8 mouse cellular contexts compared by ENCODE assay signal in the genomic region with DNA sequence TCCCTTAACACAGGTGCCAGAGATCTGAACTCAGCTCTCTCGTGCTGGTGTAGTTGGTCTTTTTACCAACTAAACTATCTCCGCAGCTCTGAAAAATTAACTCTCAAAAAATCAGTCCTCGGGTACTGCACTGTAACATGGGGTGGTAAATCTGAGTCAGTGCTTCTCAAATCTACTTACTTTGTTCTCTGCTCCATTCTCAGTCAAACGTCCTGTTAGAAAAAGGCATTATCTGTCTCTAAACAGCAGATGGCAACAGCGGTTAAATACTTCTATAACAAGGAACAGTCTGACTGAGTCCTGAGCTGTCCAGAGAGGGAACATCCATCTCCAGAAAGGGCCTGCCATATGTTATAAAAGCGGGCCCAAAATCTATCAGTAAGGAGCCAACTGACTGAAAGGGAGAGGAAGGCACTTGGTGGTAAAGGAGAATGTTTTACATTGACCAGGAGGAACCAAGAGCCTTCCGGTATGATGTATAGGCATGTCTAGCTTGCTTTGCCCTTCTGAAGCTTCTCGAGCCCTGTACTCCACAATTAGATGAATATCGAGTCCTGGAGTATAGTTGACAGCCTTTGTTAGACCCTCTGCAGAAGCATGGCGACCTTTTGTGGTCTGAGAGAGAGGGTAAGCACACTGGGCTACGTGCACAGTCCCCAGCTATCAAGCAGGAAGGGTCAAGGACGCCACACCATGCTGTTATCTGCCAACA. TPM values are rescaled to one million over a fixed set of nuclear protein-coding genes. Genes with fewer than 3 reads are reported as not detected.
A peak's percentile ranks its signal among the peaks of the same experiment; 100 is the strongest.
DNase-seq lines count a peak whose midpoint lies in the region; ATAC-seq and TF ChIP-seq lines count a peak whose summit lies in the region.
"Not testable (repeated sequence)": the region's sequence is repeated elsewhere in the genome, so short reads cannot be mapped to it uniquely, and the experiment has no call there.

A gene (plus strand): TSS at position 324 of the 712 bp plus-strand sequence.

- H3K9me3 ChIP-seq in hindbrain, embryonic 10.5 days; liver, embryonic 11.5 days (ENCODE audit: control insufficient read depth, low read length); midbrain, embryonic 14.5 days (ENCODE audit: control insufficient read depth, low read length); stomach, postnatal 0 days (ENCODE audit: control insufficient read depth, low read length): not testable (repeated sequence)

- H3K4me3 ChIP-seq in gastrocnemius, adult 2 months: peak within 1 kb of the TSS; percentile 72
- H3K4me3 ChIP-seq in hindbrain, embryonic 10.5 days: peak within 1 kb of the TSS; percentile 44
- peak within 1 kb of the TSS; percentile 39 for H3K4me3 ChIP-seq in liver, embryonic 11.5 days (ENCODE audit: low read depth, low read length)
- H3K4me3 ChIP-seq in midbrain, embryonic 14.5 days (replicated peaks; ENCODE audit: low read depth, low read length): peak within 1 kb of the TSS; percentile 25
- H3K4me3 ChIP-seq in stomach, postnatal 0 days (ENCODE audit: low read depth, low read length): peak within 1 kb of the TSS; percentile 18

- H3K4me2 ChIP-seq in liver, embryonic 11.5 days: peak within 1 kb of the TSS; percentile 49
- H3K4me2 ChIP-seq in midbrain, embryonic 14.5 days (ENCODE audit: low read length): peak within 1 kb of the TSS; percentile 46
- H3K4me2 ChIP-seq in stomach, postnatal 0 days (replicated peaks; ENCODE audit: low read depth): peak within 1 kb of the TSS; percentile 45

- 32% methylated on average over 10 of the region's 12 CpGs for WGBS in hindbrain, embryonic 10.5 days
- WGBS in liver, embryonic 11.5 days: 29% methylated on average over 9 of the region's 12 CpGs
- WGBS in midbrain, embryonic 14.5 days: 30% methylated on average over 9 of the region's 12 CpGs
- 14% methylated on average over 9 of the region's 12 CpGs for WGBS in stomach, postnatal 0 days

- H3K27me3 ChIP-seq in hindbrain, embryonic 10.5 days (ENCODE audit: insufficient read depth, poor library complexity, severe bottlenecking); liver, embryonic 11.5 days (replicated peaks; ENCODE audit: control insufficient read depth, insufficient read depth, low read length); midbrain, embryonic 14.5 days (ENCODE audit: control insufficient read depth, insufficient read depth, low read length); stomach, postnatal 0 days (ENCODE audit: control insufficient read depth, insufficient read depth, low read length): not testable (repeated sequence)

- intact Hi-C loops in gastrocnemius, adult 2 months (cut with DNase I): not testable (repeated sequence)

- ATAC-seq in liver, embryonic 11.5 days (replicated peaks; ENCODE audit: low FRiP score): peak; percentile 37
- peak; percentile 64 for ATAC-seq in midbrain, embryonic 14.5 days (ENCODE audit: low FRiP score, low TSS enrichment)
- ATAC-seq in stomach, postnatal 0 days (ENCODE audit: low FRiP score, low TSS enrichment): peak; percentile 60

- TF ChIP-seq CTCF in gastrocnemius, adult 2 months (IDR thresholded peaks at IDR 0.05): peak; percentile 35; the same call in 1 of the 2 replicates
- peak; percentile 53 for TF ChIP-seq CTCF in stomach, postnatal 0 days (IDR thresholded peaks at IDR 0.05; ENCODE audit: low read depth)

- not testable (repeated sequence) for TF ChIP-seq EP300 in stomach, postnatal 0 days (optimal IDR thresholded peaks at IDR 0.05)

- H3K36me3 ChIP-seq in hindbrain, embryonic 10.5 days; liver, embryonic 11.5 days (ENCODE audit: control insufficient read depth, insufficient read depth, low read length); midbrain, embryonic 14.5 days (ENCODE audit: control insufficient read depth, insufficient read depth, low read length); stomach, postnatal 0 days (ENCODE audit: control insufficient read depth, insufficient read depth, low read length): not testable (repeated sequence)

- not testable (repeated sequence) for DNase-seq in adrenal gland, adult 8-10 months; gastrocnemius, adult 2 months; liver, embryonic 11.5 days (ENCODE audit: low spot score); stomach, postnatal 0 days (ENCODE audit: low spot score)
- peak; percentile 12 for DNase-seq in embryo, embryonic 10.5 days (ENCODE audit: low spot score)
- peak; percentile 13 for DNase-seq in hindbrain, embryonic 10.5 days (ENCODE audit: low spot score)
- peak; percentile 17 for DNase-seq in kidney, postnatal 14 days
- DNase-seq in midbrain, embryonic 14.5 days: peak; percentile 46

- H3K27ac ChIP-seq in gastrocnemius, adult 2 months: peak within 1 kb of the TSS; percentile 84
- peak within 1 kb of the TSS; percentile 80; the same call in 1 of the 2 replicates for H3K27ac ChIP-seq in hindbrain, embryonic 10.5 days
- H3K27ac ChIP-seq in liver, embryonic 11.5 days (ENCODE audit: low read depth, low read length): not testable (repeated sequence)
- H3K27ac ChIP-seq in midbrain, embryonic 14.5 days (replicated peaks; ENCODE audit: low read depth, low read length): peak within 1 kb of the TSS; percentile 84
- H3K27ac ChIP-seq in stomach, postnatal 0 days (replicated peaks): peak within 1 kb of the TSS; percentile 74; the same call in 1 of the 2 replicates

- not testable (repeated sequence) for H3K9ac ChIP-seq in liver, embryonic 11.5 days (ENCODE audit: low read depth, low read length); stomach, postnatal 0 days (ENCODE audit: low read length)
- 0 out of 2 replicates have a peak within 1 kb of the TSS, but pooled peaks have one; percentile 20 for H3K9ac ChIP-seq in midbrain, embryonic 14.5 days (replicated peaks; ENCODE audit: low read length)

- not testable (repeated sequence) for H3K4me1 ChIP-seq in hindbrain, embryonic 10.5 days (replicated peaks); liver, embryonic 11.5 days (replicated peaks; ENCODE audit: control insufficient read depth, insufficient read depth, low read length); midbrain, embryonic 14.5 days (ENCODE audit: control insufficient read depth, insufficient read depth, low read length); stomach, postnatal 0 days (replicated peaks; ENCODE audit: control insufficient read depth, insufficient read depth)

RNA-seq across cellular contexts. Expression of the gene that starts here (rescaled TPM):
- total RNA-seq in adrenal gland, adult 8-10 months (2022): 10 to 100 TPM; 39.1 to 51.1 (median 41.8) TPM
- 10 to 100 TPM; 10.3 to 16.4 TPM for total RNA-seq in gastrocnemius, adult 2 months (2021)
- polyA plus RNA-seq in hindbrain, embryonic 10.5 days (2016; fragmentation: Nextera tagmentation; extraction: Ambion mirVana): 13.6 and 15.4 TPM in 2 replicates
- polyA plus RNA-seq in liver, embryonic 11.5 days (2014; fragmentation: Nextera tagmentation; extraction: Ambion mirVana): 16.5 and 19.6 TPM in 2 replicates
- polyA plus RNA-seq in midbrain, embryonic 14.5 days (2014; fragmentation: Nextera tagmentation; extraction: Ambion mirVana): 10.4 and 15.5 TPM in 2 replicates
- 32.1 and 32.2 TPM in 2 replicates for polyA plus RNA-seq in stomach, postnatal 0 days (2015; fragmentation: Nextera tagmentation; extraction: Ambion mirVana)

Comparison
In these comparisons a context has a peak if more than half of its experiments do, and no peak if none do; other contexts are left out.
1. H3K4me3 ChIP-seq: peak in every context shown above with its lines; median percentile 72 in gastrocnemius, adult 2 months; 44 in hindbrain, embryonic 10.5 days; 39 in liver, embryonic 11.5 days; 25 in midbrain, embryonic 14.5 days; 18 in stomach, postnatal 0 days.